Mouse (Mus musculus) hindbrain, embryonic 12.5 days (tissue): Measurements from ENCODE around the gene Dip2b. TPM values are rescaled to one million over a fixed set of nuclear protein-coding genes. Genes with fewer than 3 reads are reported as not detected.

ENCODE experiments used
- ATAC-seq: fragments of 200-750 bp; cut with Nextera tagmentation; 2 replicates; pipeline ENCODE4 v1.8.0; 2017; ENCODE audit warnings: moderate TSS enrichment; ENCODE audit not compliant: low FRiP score
- H3K27ac ChIP-seq: fragments of 300-500 bp; sonication (generic); 2 replicates; pipeline ENCODE4 v1.5.1; 2016; ENCODE audit warnings: mild to moderate bottlenecking
- H3K27me3 ChIP-seq: fragments of 300-500 bp; sonication (generic); 2 replicates; pipeline ENCODE4 v1.6.1; 2016; ENCODE audit warnings: mild to moderate bottlenecking
- H3K36me3 ChIP-seq: fragments of 300-500 bp; sonication (generic); 2 replicates; pipeline ENCODE4 v1.6.1; 2016; ENCODE audit warnings: mild to moderate bottlenecking
- H3K4me1 ChIP-seq: fragments of 300-500 bp; sonication (generic); 2 replicates; pipeline ENCODE4 v1.6.1; 2016
- H3K4me2 ChIP-seq: fragments of 300-500 bp; sonication (generic); replicated peaks from 2 replicates; pipeline ENCODE4 v1.6.1; 2016; ENCODE audit warnings: mild to moderate bottlenecking
- H3K4me3 ChIP-seq: fragments of 300-500 bp; sonication (generic); 2 replicates; pipeline ENCODE4 v1.5.1; 2016; ENCODE audit warnings: mild to moderate bottlenecking
- H3K9ac ChIP-seq: fragments of 300-500 bp; sonication (generic); 2 replicates; pipeline ENCODE4 v1.6.1; 2016; ENCODE audit warnings: mild to moderate bottlenecking, moderate library complexity
- H3K9me3 ChIP-seq: fragments of 300-500 bp; sonication (generic); replicated peaks from 2 replicates; pipeline ENCODE4 v1.6.1; 2016; ENCODE audit warnings: mild to moderate bottlenecking
- WGBS: fragments of 180-500 bp; shearing (Covaris S2); methylation state at CpG from one replicate; pipeline ENCODE4 v1.1.7; 2016; 5-methylcytosine and 5-hydroxymethylcytosine counted together
- polyA plus RNA-seq: library from polyadenylated mRNA; unstranded; fragments of >200 nt; fragmentation: Nextera tagmentation; extraction: Ambion mirVana; gene quantifications from 2 replicates; pipeline ENCODE4 v1.2.1, GENCODE M21; 2016

The Dip2b gene
- polyA plus RNA-seq, 1 experiment from 2014 or later = 27.5 TPM

DNA sequence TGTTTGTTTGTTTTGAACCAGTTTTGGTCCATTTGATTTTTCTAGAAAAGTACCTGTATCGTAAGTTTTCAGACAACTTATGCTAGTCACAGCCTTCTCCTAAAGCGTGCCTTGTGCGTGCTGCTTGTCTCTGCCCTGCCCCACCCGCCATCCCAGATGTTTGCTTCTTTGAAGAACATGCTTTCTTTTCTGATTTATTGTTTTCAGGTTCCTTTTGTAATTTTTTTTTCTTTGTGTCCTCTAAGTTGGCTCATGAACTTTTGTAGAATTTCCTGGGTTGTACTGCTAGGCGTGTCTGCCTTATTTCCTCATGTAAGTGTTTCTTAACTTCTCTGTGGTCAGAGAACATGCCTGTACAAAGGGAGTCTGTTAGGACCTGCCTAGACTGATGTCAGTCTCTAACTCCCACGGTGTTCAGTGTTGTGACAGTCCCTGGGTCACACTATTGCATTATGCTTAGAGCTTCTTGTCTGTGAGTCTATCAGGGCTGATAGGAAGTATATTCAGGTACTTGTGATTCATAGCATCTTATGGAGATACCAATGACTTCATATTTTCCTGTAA is 80.8 kb downstream of the Dip2b start:
- 84% methylated on average over 6 of the region's 6 CpGs for WGBS
- H3K36me3 ChIP-seq = peaks cover 23% of the 10 kb centered on the region
- no peak overlapping the region for H3K27ac ChIP-seq
- H3K4me1 ChIP-seq = peaks cover 10% of the 10 kb centered on the region
- no peak overlapping the region for H3K9ac ChIP-seq
- H3K27me3 ChIP-seq = no peaks in the 10 kb centered on the region
- no peak overlapping the region for H3K4me2 ChIP-seq
- H3K9me3 ChIP-seq = no peaks in the 10 kb centered on the region
- ATAC-seq = no peak
- H3K4me3 ChIP-seq = no peak overlapping the region

DNA sequence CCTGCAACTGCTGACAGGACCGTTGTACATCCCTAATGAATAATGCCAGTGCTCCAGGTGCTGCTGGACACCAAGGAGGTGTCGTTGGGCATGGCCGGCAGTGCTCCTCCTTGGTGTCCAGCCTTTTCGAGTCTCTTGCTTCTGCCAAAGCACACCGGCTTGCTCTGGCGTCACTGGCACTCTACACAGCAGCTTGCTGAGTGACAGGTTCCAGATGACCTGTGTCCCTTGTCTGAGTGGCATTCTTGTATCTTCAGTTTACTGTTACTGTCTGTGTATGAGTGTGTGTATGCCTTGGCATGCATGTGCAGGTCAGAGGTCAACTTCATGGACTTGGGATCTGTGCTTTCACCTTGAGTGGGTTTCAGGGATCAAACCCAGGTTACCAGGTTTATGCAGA is 83.0 kb downstream of the Dip2b start:
- Histone ChIP-seq H3K4me3 (no peak overlapping the region), H3K9me3 (no peaks in the 10 kb centered on the region), H3K36me3 (peaks cover 20% of the 10 kb centered on the region), H3K9ac (no peak overlapping the region), H3K4me2 (no peak overlapping the region), H3K27ac (no peak overlapping the region), H3K27me3 (no peaks in the 10 kb centered on the region), H3K4me1 (peaks cover 16% of the 10 kb centered on the region)
- ATAC-seq = no peak
- 91% methylated on average over 6 of the region's 6 CpGs for WGBS

DNA sequence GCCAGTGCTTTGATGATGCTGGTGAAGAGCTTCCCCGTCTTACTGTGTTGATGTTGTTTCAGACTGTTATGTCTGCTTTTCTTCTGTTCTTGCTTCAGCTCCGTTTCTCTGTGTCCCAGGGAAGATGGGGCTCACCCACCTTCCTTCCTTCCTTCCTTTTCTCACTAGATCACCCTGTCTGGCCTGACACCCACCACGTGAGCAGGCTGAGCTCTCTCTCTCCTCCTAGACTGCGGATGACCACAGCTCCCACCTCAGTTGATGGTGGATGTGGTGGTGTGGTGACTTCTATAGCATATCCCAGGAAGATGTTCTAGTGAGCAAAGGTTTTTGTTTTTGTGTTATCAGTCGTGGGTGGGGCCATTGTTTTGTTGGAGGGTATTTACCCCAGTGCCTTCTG is 85.4 kb downstream of the Dip2b start:
- peaks cover 1% of the 10 kb centered on the region; the same call in 1 of the 2 replicates for H3K36me3 ChIP-seq
- H3K27ac ChIP-seq = no peak overlapping the region
- no peak overlapping the region for H3K9ac ChIP-seq
- no peak overlapping the region for H3K4me2 ChIP-seq
- 73% methylated on average over 5 of the region's 5 CpGs for WGBS
- H3K9me3 ChIP-seq = no peaks in the 10 kb centered on the region
- peaks cover 18% of the 10 kb centered on the region for H3K4me1 ChIP-seq
- ATAC-seq = no peak
- H3K27me3 ChIP-seq = no peaks in the 10 kb centered on the region
- no peak overlapping the region for H3K4me3 ChIP-seq

DNA sequence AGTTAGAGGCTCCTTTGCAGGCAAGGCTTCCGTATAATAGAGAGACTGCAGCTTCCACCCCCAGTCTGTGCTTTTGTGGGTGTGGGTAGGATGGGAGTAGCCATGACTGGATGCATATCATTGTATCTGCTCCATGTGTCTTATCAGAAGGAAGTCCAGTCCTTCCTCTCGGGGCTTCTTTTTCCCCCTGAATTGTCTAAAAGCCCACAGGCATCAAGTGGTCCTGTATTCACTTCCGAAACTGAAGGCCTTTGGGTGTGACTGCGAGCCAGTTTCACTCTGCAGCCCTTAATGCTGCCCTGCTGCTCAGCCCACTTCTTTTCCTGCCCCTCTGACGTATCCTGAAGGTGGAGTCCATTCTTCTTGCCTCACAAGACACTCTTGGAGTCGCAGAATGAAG is 86.8 kb downstream of the Dip2b start:
- no peak overlapping the region for H3K27ac ChIP-seq
- no peaks in the 10 kb centered on the region for H3K27me3 ChIP-seq
- no peaks in the 10 kb centered on the region for H3K9me3 ChIP-seq
- 80% methylated on average over 6 of the region's 6 CpGs for WGBS
- H3K4me2 ChIP-seq = no peak overlapping the region
- peaks cover 17% of the 10 kb centered on the region for H3K4me1 ChIP-seq
- no peaks in the 10 kb centered on the region for H3K36me3 ChIP-seq
- no peak overlapping the region for H3K4me3 ChIP-seq
- ATAC-seq = no peak
- H3K9ac ChIP-seq = no peak overlapping the region

DNA sequence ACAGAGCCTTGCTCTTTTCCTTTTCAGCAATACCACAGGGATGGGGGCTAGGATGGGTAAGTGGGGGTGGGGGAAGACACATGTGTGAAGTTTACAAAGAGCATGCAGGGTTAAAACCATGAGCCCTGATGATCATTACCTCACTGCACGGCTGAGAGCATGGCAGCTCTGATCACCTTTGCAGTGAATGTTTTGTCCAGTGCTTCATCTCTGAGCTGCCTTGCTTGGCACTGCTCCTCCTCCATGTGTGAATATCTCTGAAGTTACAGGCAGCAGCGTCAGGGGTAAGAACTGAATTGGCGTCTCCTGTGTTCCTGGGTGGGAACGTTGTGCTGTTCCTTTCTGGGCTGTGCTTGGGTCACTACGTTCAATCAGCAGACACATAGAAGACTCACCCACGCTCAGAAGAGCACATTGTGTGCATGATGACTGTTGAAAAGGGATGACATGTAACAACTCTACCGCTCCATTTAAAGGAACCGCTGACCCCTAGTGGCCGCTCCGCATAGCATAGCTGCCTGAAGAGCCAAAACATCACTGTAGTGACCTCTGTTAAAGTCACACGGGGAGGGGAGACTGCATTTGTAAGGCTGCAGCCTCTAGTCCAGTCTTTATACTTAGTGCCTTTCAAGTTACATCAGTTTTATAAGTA is 88.1 kb downstream of the Dip2b start:
- Histone ChIP-seq H3K36me3 (no peaks in the 10 kb centered on the region), H3K9me3 (no peaks in the 10 kb centered on the region), H3K27me3 (no peaks in the 10 kb centered on the region), H3K4me1 (peaks cover 17% of the 10 kb centered on the region), H3K4me3 (no peak overlapping the region), H3K27ac (peak overlapping the region; percentile 26), H3K4me2 (no peak overlapping the region), H3K9ac (0 out of 2 replicates have a peak overlapping the region, but pooled peaks have one; percentile 4)
- ATAC-seq = peak; percentile 71; the same call in 1 of the 2 replicates
- WGBS = 12% methylated on average over 11 of the region's 11 CpGs

DNA sequence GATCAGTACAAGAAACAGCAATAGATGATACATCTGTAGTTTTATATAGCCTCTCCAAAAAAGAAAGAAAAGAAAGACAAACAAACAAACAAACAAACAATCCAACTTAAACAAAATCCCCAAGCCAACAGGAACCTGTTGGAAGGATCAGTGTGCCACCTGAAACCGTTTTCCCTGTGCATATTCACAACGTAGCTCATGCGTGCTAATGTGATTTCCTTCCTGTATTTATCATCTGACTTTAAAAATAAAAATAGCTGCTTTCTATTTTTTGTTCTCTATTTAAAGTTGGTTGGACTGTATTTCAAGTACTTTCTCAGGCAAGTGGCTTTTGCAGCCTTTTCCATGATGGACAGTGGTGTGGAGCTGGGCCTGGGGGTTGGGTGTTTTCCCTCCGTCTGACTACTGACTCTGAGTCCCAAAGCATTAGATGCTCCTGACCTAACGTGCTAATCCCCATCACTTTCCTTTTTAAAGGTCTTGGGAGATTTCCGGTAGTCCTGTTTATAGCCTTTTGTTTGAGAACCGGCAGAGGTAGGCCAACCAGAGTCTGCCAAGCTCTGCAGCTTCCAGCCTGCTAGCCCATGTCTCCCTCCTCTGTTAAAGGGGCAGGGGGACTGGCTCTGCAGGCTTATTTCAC is 90.8 kb downstream of the Dip2b start:
- ATAC-seq = no peak
- H3K27me3 ChIP-seq = no peaks in the 10 kb centered on the region
- no peak overlapping the region for H3K4me3 ChIP-seq
- H3K9ac ChIP-seq = no peak overlapping the region
- no peaks in the 10 kb centered on the region for H3K9me3 ChIP-seq
- WGBS = 81% methylated on average over 7 of the region's 7 CpGs
- no peaks in the 10 kb centered on the region for H3K36me3 ChIP-seq
- H3K4me2 ChIP-seq = no peak overlapping the region
- peaks cover 11% of the 10 kb centered on the region for H3K4me1 ChIP-seq
- no peak overlapping the region for H3K27ac ChIP-seq

DNA sequence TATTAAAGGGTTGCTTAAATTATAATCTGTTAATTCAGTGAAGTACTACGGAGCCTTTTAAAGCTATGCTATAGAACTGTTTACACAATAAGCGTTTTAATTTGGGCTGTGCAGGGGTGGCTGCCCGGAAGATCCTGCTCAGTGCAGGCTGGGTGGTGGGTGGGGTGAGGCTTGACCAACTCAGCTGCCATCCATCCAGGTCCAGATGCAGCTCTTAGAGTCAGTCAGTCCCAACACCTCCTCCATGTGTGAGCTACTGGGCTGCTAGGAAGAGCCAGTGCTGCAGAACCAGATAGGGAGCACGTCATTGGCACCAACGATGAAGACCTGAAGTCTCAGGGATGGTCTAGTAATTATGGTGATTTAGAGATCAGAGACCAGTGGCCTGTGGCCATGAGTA is 101.2 kb downstream of the Dip2b start:
- ATAC-seq = no peak
- WGBS = 97% methylated on average over 5 of the region's 5 CpGs
- peaks cover 22% of the 10 kb centered on the region; the same call in 1 of the 2 replicates for H3K36me3 ChIP-seq
- H3K27me3 ChIP-seq = no peaks in the 10 kb centered on the region
- no peak overlapping the region for H3K4me3 ChIP-seq
- no peaks in the 10 kb centered on the region for H3K9me3 ChIP-seq
- no peaks in the 10 kb centered on the region; the same call in 1 of the 2 replicates for H3K4me1 ChIP-seq
- no peak overlapping the region for H3K27ac ChIP-seq
- H3K9ac ChIP-seq = no peak overlapping the region
- H3K4me2 ChIP-seq = no peak overlapping the region

DNA sequence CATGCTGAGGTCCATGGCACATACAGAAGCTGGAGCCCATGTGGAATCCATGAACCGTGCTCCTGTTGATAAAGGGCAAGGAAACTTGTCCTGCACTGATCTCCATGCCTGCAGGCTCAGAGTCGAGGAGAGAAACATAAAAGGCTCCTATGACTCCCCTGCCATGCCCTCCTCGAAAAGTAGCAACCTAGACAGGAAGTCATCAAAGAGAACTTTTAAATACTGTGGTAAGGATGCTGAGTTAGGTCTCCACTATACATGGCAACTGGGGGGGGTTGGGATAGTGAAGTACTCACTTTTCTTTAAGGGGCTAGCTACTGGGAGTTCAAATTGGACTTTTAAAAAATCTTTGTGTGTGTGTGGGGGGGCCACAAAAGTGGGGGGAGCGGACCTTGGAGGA is 102.0 kb downstream of the Dip2b start:
- Histone ChIP-seq H3K9me3 (no peaks in the 10 kb centered on the region), H3K36me3 (peaks cover 19% of the 10 kb centered on the region; the same call in 1 of the 2 replicates), H3K4me3 (no peak overlapping the region), H3K9ac (no peak overlapping the region), H3K27ac (no peak overlapping the region), H3K4me1 (peaks cover 6% of the 10 kb centered on the region), H3K27me3 (no peaks in the 10 kb centered on the region), H3K4me2 (no peak overlapping the region)
- 88% methylated on average over 4 of the region's 4 CpGs for WGBS
- no peak for ATAC-seq

DNA sequence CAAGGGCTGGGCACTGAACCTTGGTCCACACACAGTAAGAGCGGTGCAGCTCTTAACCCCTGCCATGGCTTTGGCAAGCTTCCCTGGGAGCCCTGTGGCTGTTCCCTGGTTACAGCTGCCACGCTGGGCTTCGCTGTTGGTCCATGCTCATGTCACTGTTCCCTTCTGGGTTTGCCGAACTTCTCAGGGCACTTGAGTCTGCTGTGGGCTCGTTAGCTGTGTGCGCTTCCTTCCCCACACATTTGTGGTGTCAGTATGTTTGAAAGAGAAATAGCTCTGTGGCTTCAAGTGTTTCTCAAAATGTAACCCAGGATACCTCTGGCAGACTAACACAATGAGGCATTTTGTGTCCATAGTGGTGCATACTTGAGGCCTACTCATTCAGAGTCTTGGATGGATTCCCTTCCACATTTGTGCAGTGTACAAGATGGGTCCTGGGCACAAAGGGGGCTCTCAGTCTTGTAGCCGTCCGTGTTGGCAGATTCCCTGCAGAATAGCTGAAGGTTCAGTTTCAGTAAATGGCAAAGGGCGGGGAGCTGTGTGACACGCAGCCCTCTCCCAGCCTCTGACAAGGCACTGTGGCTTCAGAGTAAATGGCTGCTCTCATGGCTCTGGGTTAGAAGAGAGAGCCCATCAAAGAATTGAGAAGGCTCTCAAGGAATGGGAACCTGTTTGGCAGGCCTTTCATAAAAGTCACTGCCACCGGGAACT is 104.8 kb downstream of the Dip2b start:
- Histone ChIP-seq H3K36me3 (0 out of 2 replicates have a peak, but pooled peaks cover 10% of the 10 kb centered on the region), H3K4me3 (no peak overlapping the region), H3K4me1 (peaks cover 9% of the 10 kb centered on the region), H3K27me3 (no peaks in the 10 kb centered on the region), H3K9ac (no peak overlapping the region), H3K9me3 (no peaks in the 10 kb centered on the region), H3K4me2 (no peak overlapping the region), H3K27ac (peak overlapping the region; percentile 3)
- 0 out of 2 replicates have a peak, but pooled peaks have one; percentile 26 for ATAC-seq
- 80% methylated on average over 11 of the region's 11 CpGs for WGBS

DNA sequence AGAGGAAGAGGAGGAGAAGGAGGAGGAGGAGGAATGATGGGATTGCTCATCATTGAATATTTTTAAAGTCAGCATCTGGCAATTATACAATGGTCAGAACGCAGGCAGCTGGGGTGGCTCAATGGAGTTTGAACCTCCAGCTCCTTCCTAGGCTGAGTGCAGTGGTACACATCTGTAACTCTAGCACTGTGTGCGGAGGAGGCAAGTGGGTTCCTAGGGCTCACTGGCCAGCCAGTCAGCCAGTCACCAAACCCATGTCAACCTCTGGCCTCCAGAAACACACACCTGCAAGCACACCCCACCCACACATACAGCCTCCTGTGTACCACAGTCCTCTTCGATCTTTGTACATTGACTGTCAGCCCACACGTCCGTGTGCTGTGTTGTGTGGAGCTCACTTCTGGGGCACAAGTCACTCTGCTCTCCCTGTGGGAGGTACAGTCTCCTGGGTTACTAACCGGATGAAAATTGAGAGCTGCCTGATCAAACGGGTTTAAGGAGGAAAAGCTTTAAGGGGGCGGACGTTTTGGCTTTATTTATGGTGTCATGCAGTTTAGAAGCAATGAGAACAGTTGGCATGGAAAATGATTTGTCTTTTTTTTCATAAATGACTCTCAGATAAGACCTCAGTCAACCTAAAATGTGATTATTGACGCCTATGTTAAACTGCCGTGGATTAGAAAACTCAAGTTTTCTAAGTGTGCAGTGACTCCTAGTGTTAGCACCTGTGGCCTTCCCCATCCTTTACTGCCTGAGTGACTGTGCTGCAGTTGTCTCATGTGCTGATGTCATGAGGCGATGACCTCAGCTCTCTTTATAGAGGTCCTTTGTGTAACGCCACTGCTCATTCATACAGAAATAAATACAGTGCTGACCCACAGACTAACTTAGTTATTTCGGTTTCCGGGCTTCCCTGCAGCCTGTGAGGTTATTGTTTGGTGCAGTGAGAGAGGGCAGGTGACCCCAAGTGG is 106.7 kb downstream of the Dip2b start:
- H3K9ac ChIP-seq = no peak overlapping the region
- no peak for ATAC-seq
- H3K27me3 ChIP-seq = no peaks in the 10 kb centered on the region
- 72% methylated on average over 15 of the region's 15 CpGs for WGBS
- no peak overlapping the region for H3K4me3 ChIP-seq
- H3K27ac ChIP-seq = no peak overlapping the region
- H3K4me1 ChIP-seq = peaks cover 18% of the 10 kb centered on the region
- H3K9me3 ChIP-seq = no peaks in the 10 kb centered on the region
- 0 out of 2 replicates have a peak, but pooled peaks cover 10% of the 10 kb centered on the region for H3K36me3 ChIP-seq
- H3K4me2 ChIP-seq = no peak overlapping the region

DNA sequence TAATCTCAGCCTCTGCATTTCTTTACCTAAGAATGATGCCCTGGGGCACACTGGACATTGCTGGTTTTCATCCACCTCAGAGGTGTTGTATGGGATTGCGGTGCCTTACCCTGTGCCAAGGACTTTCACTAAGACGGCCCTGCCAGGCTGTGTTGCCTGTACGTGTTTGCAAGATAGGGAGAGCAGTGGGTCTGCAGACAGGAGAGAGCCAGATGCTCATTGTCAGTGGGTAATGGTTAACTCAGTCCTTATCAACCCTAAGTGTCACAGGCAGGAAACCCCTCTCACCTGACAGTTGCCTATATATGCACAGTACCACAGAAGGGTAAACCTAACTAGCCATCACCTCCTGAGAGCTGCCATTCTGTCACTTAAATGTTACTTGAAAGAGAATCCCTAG is 107.5 kb downstream of the Dip2b start:
- H3K27ac ChIP-seq = no peak overlapping the region
- no peak for ATAC-seq
- 87% methylated on average over 3 of the region's 3 CpGs for WGBS

More for the DNA sequence above, 107.5 kb downstream of the Dip2b start:
- H3K4me2 ChIP-seq = no peak overlapping the region
- peaks cover 25% of the 10 kb centered on the region for H3K4me1 ChIP-seq
- H3K9me3 ChIP-seq = no peaks in the 10 kb centered on the region
- 0 out of 2 replicates have a peak, but pooled peaks cover 10% of the 10 kb centered on the region for H3K36me3 ChIP-seq
- no peak overlapping the region for H3K9ac ChIP-seq
- no peak overlapping the region for H3K4me3 ChIP-seq
- no peaks in the 10 kb centered on the region for H3K27me3 ChIP-seq
